Mouse (Mus musculus) kidney, postnatal 14 days (tissue): ENCODE measurements around the gene Cnot2.
A peak's percentile ranks its signal among the peaks of the same experiment; 100 is the strongest.

Source experiments
- DNase-seq: peaks from one replicate; pipeline ENCODE4 v3.0.0; 2022; ENCODE audit warnings: mixed read lengths

The Cnot2 gene

DNA sequence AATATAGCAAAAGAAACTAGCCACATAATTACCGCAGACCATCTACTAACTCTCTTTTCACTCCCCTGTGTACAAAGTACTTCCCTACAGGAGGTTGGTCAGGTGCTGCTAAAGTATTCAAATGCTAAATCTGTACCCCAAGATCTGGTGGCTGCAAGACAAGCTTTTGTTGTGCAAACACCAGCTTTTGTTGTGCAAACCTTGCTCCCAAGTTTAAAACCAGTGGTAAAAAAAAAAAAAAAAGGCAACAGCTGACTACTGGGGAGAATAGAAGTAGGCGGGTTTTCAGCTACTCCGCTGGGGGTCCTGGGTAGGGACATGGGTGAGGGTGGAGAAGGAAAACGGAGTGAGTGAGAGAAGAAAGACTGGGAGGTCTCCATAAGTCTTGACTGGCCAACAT is 19.1 kb downstream of the Cnot2 start:
- DNase-seq = no peak

DNA sequence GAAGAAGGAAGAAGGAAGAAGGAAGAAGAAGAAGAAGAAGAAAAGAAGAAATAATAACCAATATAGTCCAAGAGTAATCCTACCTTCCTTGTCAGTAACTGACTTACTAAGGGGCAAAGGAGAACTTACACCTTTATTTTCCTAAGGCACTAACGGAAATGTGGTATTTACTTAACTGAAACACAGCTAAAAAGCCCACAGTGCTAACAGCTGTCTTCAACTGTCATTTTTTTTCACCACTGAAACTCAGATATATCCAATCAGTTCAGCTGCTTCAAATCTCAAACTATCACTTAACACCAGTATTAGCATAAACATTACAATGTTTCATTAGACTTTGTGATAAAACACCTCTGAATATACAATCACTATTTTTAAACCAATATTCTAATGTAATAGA is 22.1 kb downstream of the Cnot2 start:
- no peak for DNase-seq

DNA sequence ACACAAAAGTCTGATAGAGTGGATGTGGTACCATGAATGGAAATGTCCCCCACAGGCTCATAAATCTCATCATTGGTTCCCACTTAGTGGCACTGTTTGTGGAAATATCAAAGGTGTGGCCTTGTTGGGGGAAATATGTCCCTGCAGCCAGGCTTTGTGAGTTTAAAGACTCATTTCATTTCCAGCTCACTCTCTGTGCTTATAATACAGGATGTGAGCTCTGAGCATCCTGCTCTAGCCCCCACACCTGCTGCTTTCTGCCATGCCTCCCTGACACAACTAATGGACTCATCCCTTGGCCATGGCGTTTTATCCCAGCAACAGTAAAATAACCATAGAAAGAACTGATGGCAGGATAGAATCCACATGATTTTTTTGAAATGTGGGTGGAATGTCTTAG is 24.1 kb downstream of the Cnot2 start:
- no peak for DNase-seq

DNA sequence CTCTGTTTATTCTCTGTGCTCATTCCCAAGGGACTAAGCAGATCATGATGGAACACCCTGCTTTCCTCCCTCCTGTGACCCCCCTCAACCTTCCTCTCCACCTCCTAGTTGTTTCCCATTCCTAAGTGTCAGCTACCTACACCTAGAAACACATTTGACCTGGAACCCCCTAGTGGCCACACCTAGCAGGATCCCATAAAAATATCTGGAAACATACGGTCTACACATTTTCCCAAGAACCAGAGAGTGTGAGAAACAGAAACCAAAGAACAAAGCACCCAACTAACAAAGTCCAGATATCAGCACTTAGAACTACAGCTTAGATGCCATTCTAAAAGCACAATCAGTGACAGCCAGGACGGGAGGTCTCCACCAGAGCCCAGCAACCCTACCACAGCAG is 26.9 kb downstream of the Cnot2 start:
- DNase-seq = no peak

DNA sequence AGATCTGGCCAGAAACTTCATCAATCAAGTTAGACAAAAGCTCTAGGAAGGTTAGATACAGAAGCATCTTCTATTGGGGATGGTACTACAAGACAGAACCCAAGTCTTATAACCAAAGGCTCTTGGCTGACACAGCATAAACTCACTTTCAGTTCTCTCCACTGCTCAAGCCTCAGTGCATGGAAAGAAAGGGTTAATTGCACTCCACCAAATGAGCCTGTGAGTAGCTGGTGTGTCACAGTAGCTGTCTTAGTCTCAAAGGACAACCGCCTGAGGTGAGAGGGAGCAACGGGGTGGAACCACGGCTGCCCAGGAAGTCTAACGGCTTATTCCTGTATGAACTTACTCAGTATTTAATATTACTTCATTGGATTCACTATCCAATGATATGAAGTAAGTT is 33.4 kb downstream of the Cnot2 start:
- DNase-seq = no peak

DNA sequence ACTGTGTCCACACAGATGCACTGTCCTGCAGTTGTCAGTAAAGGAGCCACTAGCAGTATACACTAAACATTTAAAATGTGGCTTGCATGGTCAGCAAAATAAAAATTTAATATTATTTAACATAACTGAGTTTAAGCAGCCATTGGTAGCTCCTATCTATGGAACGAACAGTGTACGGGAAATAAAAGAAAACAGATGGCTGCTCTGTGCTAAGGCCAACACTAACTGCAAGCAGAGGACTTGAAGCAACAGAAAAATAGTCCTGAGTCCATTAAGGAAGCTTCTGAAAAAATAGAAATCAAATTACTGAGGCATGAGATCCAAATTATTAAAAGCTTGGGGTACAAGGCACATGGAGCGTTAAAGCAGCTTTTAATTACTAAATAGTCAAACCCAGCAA is 35.1 kb downstream of the Cnot2 start:
- DNase-seq = no peak

DNA sequence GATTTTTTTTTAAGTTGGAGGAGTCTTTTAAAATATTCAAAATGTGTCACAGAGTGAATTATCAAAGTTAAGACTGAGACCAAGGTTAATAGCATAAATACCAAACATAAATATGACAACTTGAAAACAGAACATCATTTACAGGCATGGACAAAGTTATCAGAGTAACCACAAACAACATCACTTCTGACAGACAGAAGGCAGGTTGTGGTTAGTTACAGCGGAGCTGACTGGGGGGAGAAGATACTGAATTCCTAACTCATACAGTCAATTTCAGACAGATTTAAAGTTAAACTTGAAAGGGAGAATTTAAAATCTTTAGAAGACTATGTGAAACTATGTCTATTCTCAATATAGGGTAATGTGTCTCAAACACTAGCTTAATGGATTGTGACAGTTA is 38.2 kb downstream of the Cnot2 start:
- DNase-seq = no peak

DNA sequence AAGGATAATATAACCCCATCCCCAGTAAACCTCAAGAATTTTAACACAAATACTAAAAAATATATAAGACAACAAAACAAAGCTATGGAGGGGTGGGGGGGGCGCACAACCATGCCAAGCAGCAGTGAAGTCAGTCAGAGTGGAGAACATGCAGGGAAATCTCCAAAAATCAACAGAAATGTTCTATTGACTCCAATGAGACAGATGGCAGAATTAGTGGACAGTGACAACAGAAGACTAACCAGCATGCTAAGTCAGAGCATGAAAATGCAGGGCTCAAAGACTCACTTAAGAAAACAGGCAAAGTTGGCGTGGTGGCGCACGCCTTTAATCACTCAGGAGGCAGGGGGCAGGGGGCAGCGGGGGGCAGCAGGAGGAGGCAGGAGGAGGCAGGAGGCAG is 40.6 kb downstream of the Cnot2 start:
- no peak for DNase-seq

DNA sequence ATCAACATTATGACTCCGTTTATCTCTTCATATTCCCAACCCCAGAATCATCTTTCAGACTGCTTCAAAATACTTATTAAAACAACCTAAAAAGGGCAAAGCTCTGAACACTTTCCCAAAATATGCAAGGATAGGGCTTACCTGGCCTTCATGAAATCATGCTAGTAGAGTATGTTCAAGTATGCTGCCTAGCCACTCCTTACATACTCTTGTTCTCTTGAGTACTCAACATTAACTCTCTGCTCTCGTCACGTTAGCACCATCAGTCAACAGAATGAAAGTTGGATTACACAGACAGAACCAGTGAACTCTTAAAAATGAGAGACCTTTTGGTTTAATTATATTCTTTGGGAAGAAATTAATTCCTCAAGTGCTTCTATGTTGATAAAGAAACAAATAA is 43.8 kb downstream of the Cnot2 start:
- DNase-seq = no peak

DNA sequence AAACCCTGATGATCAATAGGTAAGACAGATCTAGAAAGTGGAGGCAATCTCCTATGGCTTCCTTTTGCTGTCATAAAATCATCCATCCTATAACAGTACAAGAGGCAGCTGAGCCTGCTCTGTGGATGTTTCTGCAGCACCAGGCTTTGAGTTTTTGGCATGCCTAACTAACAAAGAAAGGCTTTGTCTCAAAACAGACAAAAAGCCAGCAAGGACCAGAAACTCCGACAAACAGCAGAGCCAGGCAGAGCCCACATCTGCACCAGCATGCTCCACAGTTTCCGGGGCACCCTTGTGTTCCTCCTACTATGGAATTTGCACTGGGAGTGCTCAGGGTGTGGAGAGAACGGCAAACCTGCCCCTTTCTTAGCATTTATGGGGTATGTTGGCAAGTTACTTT is 47.0 kb downstream of the Cnot2 start:
- no peak for DNase-seq

DNA sequence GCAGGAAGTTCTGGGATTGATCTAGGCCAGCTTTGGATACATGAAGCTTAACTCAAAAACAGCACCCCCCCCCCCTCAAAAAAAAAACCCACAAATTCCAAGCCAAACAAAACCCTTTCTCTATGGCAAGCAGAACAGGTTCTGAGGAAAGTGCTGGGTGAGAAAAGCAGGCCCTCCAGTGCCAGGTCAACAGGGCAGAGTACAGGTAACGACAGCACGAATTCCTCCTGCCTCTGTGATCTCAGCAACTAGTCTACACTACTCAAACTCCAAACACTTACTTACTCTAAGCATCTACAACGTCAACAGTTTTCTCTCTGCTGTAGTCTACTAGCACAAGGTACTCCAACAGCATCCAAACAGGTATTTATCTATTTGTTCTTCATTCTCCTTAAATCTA is 48.8 kb downstream of the Cnot2 start:
- no peak for DNase-seq

DNA sequence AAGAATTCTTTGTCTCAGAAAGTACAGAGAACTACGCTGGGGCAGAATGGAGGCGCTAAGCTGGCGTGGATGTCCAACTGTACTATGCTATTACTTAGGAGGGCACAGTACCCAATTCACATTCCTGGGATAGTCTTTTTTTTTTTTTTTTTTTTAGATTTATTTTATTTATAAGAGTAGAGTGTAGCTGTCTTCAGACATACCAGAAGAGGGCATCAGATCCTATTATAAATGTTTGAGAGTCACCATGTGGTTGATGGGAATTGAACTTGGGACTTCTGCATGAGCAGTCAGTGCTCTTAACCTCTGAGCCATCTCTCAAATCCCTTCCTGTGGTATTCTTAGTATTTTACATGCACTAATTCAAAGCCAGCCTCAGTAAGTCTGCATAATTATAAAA is 50.2 kb downstream of the Cnot2 start:
- no peak for DNase-seq

DNA sequence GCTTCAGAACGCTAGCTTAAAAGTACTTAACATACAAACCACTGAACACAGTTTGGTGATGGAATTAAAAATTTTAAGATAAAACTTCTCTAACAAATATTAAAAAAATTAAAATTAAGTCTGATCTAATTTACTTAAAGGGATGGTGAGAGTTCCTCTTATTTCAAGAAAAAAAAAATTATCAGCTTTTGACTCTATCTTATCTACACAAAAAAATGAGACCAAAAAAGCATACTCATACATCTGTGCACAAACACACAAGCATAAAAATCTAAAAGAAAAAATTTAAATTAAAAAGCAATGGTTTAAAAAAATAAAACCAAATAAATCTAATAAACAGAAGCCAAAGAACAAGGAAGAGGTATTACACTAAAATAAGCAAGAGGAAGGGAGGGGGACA is 61.7 kb downstream of the Cnot2 start:
- DNase-seq = no peak

DNA sequence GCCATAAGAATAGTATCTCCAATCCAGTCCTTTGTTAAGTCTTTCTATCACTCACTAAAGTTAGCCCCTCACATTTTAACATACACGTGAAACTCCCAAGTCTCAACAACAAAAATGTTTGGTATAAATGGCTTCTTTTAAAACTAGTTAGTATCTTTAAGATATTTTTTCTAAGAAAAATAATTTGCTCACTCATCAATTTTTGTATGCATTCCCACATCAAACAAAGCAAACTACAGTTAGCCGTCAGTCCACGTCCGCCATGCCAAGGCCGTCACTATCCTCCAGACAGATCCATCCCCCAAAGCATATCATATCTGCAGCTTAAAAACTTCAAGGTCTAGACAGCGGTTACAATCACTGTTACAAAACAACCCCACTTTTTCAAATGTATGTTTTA is 65.7 kb downstream of the Cnot2 start:
- DNase-seq = no peak

DNA sequence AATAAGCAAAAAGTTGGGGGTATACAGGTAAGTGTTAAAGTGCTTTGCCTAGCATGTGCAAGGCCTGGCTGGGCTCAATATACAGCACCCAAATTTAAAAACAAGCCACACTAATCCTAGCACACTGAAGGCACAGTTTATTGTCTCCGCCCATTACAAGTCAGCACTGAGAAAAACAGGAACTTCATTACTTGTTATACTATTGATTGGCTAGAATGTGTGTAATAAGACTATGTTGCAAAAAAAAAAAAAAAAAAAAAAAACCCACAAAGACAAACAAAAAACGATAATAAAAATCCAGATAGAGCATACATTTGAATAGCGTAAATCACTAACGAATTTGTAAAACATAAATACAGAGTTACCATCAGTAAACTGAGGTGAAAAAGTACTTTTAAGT is 66.2 kb downstream of the Cnot2 start:
- DNase-seq = no peak

DNA sequence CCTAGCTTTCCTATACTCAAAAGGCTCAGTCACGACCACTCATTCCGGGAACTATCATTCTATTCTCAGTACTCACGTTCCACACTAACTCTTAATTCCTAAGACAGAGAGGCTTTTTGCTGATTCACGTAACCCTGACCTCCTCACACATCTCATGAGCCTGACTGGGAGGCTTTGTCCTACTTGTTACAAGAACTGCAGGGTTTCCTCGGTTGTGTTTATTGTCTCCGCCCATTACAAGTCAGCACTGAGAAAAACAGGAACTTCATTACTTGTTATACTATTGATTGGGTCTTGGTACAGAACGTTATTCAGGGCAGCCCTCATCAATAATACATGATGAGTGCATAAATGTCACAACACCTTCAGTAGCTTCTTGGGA is 68.1 kb downstream of the Cnot2 start:
- no peak for DNase-seq

DNA sequence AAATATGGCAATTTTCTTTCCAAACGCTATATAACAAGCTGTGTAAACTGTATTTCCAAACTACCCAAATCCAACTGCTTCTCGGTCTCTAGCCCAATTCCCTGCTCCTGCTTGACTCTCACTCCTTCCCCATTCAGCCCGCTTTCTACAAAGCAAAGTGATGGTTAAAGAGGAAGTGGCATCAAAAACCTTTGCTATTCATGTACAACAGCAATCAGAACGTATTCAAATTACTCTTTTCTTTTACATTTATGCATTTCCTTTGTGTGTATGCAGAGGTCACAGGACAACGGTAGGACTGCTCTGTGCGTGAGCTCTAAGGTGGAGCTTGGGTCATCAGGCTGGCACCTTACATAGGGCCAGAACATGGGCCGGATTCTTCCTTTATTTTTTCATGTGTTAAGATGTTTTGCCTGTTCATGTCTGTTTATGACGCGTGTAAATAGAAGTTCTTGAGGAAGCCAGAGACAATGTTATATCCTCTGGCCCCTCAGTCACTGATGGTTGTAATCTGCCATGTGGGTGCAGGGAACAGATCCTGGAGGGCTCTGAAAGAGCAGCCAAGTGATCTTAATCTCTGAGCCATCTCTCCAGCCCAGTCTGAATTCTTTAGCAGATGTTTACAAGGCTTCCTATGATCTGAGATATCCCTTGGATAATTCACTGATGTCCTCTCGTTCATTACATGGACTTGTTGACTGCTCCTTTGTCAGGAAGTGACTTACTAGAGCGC is 68.6 kb downstream of the Cnot2 start:
- DNase-seq = no peak

DNA sequence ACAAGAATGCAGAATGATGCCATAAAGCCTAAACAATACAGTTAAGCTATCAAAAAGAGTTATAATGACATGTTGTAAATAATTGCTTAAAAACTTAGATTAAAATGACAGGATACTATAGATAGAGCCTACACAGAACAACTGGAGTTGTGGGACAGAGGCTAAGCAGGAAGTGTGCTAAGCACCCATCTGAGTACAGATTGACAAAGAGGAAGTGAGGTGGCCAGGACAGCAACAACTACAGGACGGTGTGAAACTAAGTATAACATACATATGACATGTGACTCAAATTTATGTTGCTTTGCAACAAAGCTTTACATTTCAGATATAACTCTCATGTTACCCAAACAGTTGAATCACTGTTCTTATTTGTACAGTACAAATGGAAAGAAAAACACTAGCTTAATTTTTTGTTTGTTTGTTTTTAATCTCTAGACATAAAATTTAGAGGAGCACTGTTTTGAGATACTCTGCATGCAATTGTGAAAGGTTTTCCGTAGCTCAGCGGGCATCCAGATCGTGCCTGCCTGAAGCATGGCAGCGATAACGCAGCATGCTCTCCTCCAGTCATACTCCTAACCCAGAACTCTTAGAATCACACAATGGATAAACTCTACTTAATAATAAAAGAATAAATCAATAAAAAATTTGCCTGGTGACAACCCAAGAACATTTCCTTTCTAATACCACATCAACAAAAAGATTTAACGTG is 75.9 kb downstream of the Cnot2 start:
- no peak for DNase-seq

DNA sequence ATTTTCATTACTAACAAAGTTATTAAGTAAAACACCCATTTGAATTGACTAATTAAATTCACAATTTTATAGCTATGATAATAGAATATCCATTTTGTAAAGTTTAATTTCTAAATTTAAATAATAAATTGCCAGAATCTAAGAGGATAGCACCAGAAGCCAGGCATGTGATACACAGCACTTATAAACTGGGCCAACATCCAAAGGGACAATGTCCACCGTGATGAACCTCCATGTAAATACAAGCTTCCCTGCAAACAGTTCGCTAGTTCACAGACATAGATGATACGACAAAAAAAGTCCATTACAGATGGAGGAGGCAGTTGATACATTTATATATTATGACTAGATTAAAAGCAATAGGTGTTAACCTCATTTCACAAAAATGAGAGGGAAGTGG is 88.5 kb downstream of the Cnot2 start:
- DNase-seq = peak; percentile 28

DNA sequence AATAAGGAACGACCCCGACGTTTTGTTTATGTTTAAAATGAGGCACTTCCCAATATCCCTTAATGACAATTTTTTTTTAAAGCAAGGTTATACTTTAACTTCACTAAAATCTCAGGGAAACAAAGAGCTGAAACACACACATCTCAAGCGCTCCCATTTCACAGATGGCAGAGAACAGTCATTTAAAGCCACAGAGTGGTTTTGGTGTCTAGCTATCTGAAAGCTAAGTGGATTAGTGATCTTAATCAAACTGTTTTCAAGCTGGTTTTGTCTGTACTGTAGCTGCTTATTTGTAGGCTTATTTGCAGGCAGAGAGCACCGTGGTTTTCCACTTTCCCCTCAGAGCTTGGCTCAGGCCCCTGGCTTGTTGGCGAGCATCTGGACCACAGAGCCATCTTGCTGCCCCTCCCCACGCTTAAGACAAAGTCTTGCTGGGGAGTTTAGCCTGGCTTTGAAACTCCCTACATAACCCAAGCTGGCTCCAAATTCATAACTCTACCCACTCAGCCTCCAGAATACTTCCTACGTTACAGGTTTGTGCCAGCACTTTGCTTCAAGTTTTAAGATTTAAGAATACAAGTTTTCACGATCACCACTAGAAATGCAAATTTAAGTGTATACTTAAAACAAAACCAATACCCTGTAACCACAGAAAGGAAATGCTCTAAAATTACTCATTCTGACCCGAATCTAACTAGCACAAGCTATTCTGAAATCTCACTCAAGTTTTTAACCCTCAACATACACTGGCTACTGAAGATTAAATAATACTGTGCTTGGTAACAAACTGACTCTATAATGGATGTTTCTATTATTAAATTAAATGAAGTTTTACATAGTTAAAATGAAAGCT is 94.2 kb downstream of the Cnot2 start:
- no peak for DNase-seq

DNA sequence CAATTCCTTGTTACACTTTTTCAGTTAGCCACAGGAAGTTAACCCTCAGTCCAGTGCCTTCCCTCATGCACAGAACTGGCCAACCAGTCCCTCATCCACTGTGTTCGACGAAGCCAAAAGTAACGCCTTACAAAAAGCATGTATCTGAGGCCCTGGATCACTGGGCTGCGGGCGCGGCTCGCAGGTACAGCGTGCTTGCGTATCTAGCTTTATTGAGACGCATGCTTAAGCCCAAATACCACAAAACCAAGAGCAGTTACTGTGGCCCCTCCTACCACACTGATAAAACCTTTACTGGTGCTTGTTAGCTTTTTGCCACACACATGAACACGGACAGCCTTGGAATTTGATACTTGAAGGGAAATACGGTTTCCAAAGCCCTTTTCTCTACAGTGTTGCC is 99.4 kb downstream of the Cnot2 start:
- no peak for DNase-seq

DNA sequence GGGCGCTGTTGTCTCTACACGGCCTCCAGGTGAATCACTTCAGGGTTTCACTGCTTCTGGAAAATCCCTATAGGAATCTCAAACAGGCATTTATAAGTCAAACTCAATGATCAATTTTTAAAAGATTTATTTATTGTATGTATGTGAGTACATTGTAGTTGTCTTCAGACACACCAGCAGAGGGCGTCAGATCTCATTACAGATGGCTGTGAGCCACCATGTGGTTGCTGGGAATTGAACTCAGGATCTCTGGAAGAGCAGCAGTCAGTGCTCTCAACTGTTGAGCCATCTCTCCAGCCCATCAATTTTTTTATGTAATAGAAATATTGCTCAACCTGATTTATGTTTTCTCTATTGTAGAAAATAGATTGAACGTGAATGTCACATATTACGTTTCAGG is 100.3 kb downstream of the Cnot2 start:
- no peak for DNase-seq

DNA sequence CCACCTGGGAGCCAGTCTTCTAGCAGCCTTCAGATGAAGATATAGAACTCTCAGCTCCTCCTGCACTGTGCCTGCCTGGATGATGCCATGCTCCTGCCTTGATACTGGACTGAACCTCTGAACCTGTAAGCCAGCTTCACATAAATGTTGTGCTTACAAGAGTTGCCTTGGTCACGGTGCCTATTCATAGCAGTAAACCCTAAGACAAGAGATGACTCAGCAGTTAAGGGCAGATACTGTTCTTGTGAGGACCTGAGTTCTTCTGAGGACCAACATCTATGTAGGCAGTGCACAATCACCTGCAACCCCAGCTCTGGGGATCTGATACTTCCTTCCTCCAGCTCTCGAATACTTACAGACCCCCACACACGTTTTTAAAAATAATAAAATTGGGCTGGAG is 104.8 kb downstream of the Cnot2 start:
- no peak for DNase-seq

DNA sequence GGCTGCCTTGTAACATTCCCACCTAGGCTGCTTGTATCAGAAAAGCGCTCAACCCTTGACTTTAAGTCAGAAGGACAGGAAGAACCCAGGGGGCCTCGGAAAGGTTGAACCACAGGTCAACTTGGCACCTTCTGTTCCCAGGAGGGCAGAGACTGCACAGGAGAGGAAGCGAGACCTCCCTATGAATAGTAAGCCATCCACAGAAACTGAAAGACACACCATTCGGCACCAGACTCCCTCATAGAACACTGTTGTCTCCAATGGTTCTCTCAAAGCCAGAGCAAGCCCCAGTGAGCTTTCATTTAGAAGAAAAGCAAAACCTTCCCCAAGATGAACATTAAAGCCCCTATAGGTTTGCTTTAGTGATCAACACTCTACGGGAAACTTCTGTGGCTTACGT is 105.6 kb downstream of the Cnot2 start:
- no peak for DNase-seq
